Mouse (Mus musculus): ENCODE results near the gene Pde8b. TPM values are rescaled to one million over a fixed set of nuclear protein-coding genes. Genes with fewer than 3 reads are reported as not detected.

The Pde8b gene
- total RNA-seq (2023) = 1 to 10 TPM in 1 of 2 experiments, under 1 TPM in 1; 0.64 to 1.1 TPM

DNA sequence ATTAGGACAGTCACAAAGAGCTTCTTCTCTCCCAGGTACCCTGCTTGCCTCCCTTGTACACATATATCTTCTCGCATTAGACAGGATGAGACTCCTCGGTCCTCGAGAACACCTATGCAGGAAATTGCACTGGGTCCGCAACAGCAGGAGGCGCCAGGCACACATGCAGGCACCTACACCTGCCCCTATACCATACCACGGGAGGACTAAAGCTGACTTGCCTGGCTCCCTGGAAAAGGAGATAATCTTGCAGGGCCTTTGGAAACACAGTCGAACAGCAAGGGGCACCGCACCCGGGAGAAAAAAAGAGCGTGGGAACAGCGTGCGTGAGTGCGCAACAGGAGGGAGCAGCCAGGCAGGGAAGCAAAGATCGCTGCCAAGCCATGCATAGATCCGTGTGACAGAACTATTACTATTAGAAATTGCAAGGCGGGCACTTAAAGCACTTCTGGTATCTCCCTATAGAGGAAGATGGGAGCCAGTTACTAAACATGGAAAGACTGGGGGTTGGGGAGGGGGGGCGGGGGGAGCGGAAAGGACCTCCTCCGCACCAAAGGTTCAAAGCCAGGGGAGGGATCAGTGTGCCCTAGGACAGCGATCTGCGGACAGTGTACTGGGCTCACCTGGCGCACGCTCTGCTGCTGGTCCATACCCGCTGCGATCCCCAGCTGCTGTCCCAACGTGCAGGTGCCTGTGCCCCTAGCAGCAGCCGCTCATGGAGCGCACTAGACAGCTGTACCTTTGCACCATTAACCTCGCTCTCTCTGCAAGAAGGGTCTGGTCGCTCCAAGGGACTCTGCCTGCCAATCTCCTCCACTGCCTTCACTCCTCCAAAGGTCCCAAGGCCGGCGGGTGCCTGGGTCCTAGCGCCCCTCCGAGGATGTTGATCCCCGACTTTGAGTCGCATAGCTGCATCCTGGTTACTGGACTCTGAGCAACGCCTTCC, at the start of gene Pde8b:
TSS of gene Pde8b (minus strand) at position 826 of the 946 bp plus-strand sequence.

DNA sequence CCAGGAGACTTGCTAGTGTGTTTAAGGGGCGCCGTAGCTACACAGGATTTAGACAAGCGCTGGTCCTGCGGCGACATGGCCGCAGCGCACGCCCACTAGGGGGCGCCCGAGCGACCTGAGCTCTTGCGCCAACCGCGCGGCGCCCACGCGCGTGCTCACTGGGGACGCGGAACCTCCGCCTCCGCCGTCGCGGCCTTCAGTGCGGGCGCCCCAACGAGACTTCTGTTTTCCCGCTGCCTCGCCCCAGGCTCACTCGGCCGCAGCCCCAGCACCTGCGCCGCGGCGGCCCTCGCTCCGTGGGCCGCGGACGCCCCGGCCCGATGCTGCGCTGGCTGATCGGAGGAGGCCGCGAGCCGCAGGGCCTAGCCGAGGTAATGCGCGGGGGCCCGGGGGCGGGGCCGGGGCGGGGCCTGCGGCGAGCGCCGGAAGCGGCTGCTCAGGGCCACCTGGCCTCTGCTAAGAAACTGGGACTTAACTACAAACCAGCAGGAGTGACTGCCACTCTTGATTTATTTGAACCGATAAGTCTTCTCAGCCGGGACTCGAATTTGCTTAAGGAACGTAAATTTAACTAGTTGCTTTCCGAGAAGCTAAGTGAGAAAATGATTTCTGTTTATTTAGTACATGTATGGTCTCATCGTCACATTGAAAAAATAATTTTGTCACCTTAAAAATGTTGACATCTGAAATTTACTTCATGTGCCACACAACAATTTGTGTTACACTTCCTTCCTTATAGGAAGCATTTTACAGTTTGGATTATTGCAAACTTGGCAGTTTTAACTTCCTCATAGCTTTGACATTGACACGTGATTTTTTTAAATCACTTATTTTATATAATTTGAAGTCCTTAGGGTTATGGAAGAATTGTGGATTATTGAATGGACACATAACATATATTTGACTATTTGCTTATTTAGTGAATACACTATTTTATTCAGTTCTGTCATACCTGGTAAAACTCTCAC, 273.6 kb downstream of the Pde8b start, which contains the start of gene Wdr41:
TSS of gene Wdr41 (plus strand) at position 126 of the 968 bp plus-strand sequence.

Other genes with a start within 250 kb of the Pde8b start
- 10 to 100 TPM in 1 of 2 experiments, 1 to 10 TPM in 1; 9.0 to 10.3 TPM for gene Zbed3, start 73.3 kb upstream of the Pde8b start, total RNA-seq (2023)
- 10 to 100 TPM; 33.8 to 34.1 TPM for gene Aggf1, start 125.0 kb upstream of the Pde8b start, total RNA-seq (2023)
- not detected for gene Crhbp, start 194.6 kb upstream of the Pde8b start, total RNA-seq (2023)
- not detected for gene S100z, start 228.4 kb upstream of the Pde8b start, total RNA-seq (2023)